Mouse (Mus musculus) heart, embryonic 14.5 days (tissue): ENCODE results near the gene Prkcb. TPM values are rescaled to one million over a fixed set of nuclear protein-coding genes. Genes with fewer than 3 reads are reported as not detected.

Source experiments
- ATAC-seq: fragments of 200-750 bp; cut with Nextera tagmentation; 2 replicates; pipeline ENCODE4 v1.8.0; 2017; ENCODE audit warnings: low read depth, moderate TSS enrichment; ENCODE audit not compliant: insufficient number of reproducible peaks, insufficient read depth, low FRiP score
- H3K27ac ChIP-seq, 2 experiments: fragments of 200-500 bp in 1 of 2; fragments of 300-500 bp in 1 of 2; sonication (generic) in 1 of 2; replicated peaks in 1 of 2; 2 replicates each; pipeline ENCODE4 v1.5.1; 2012 to 2014; ENCODE audit warnings: low read depth in 2 of 2, low read length in 2 of 2, control low read depth in 1 of 2, mild to moderate bottlenecking in 1 of 2, mixed read lengths in 1 of 2; ENCODE audit not compliant: control insufficient read depth in 1 of 2, insufficient read depth in 1 of 2
- H3K27me3 ChIP-seq: fragments of 300-500 bp; sonication (generic); 2 replicates; pipeline ENCODE4 v1.6.1; 2014; ENCODE audit warnings: mild to moderate bottlenecking, low read length, control low read depth; ENCODE audit not compliant: control insufficient read depth, insufficient read depth
- H3K36me3 ChIP-seq: fragments of 300-500 bp; sonication (generic); 2 replicates; pipeline ENCODE4 v1.6.1; 2014; ENCODE audit warnings: mild to moderate bottlenecking, control low read depth, low read length, mixed read lengths; ENCODE audit not compliant: control insufficient read depth, insufficient read depth
- H3K4me1 ChIP-seq, 2 experiments: fragments of 200-500 bp in 1 of 2; fragments of 300-500 bp in 1 of 2; sonication (generic) in 1 of 2; 2 replicates each; pipeline ENCODE4 v1.6.1; 2012 to 2014; ENCODE audit warnings: low read length in 2 of 2, control low read depth in 1 of 2, mixed read lengths in 1 of 2; ENCODE audit not compliant: control insufficient read depth in 2 of 2, insufficient read depth in 2 of 2
- H3K4me2 ChIP-seq: fragments of 300-500 bp; sonication (generic); 2 replicates; pipeline ENCODE4 v1.6.1; 2014; ENCODE audit warnings: mild to moderate bottlenecking, low read length
- H3K4me3 ChIP-seq, 2 experiments: fragments of 200-500 bp in 1 of 2; fragments of 300-500 bp in 1 of 2; sonication (generic) in 1 of 2; 2 replicates each; pipeline ENCODE4 v1.5.1; 2012 to 2014; ENCODE audit warnings: low read length in 2 of 2, mild to moderate bottlenecking in 2 of 2, control low read depth in 1 of 2, low read depth in 1 of 2, moderate library complexity in 1 of 2; ENCODE audit not compliant: control insufficient read depth in 1 of 2, insufficient read depth in 1 of 2
- H3K9ac ChIP-seq: fragments of 300-500 bp; sonication (generic); 2 replicates; pipeline ENCODE4 v1.6.1; 2014; ENCODE audit warnings: mild to moderate bottlenecking, low read length
- H3K9me3 ChIP-seq: fragments of 300-500 bp; sonication (generic); 2 replicates; pipeline ENCODE4 v1.6.1; 2016; ENCODE audit warnings: low read length, control low read depth; ENCODE audit not compliant: control insufficient read depth
- WGBS: fragments of 180-500 bp; shearing (Covaris S2); extraction: QIAGEN DNeasy Blood & Tissue Kit; methylation state at CpG from one replicate; pipeline ENCODE4 v1.1.7; 2014; 5-methylcytosine and 5-hydroxymethylcytosine counted together
- polyA plus RNA-seq: library from polyadenylated mRNA; unstranded; fragments of >200 nt; fragmentation: Nextera tagmentation; extraction: Ambion mirVana; gene quantifications from 2 replicates; pipeline ENCODE4 v1.2.1, GENCODE M21; 2014

The Prkcb gene
- polyA plus RNA-seq, 1 experiment from 2014 or later: 6.7 TPM

DNA sequence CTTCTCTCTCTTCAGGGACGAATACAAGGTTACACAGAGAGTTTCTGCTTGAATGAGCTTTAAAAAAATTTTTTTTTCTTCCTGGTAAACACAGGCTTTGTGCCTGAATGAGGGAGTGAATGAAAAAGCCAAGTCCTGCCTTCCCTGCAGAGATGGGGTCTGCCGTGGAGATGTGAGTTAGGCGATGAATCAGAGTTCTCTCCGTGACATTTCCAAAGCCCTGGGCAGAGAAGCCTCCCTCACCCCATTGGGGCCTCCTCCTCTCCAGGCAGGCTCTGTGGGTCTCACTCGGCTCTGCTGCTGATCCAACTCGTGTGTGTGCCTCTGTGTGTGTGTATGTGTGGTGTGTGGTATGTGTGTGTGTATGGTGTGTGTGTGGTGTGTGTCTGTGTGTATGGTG lies 101.1 kb downstream of the Prkcb start:
- no peak for ATAC-seq
- no peak overlapping the region for H3K4me3 ChIP-seq
- 43% methylated on average over 6 of the region's 6 CpGs for WGBS
- H3K4me2 ChIP-seq: no peak overlapping the region
- no peak overlapping the region for H3K27ac ChIP-seq
- no peaks in the 10 kb centered on the region for H3K36me3 ChIP-seq
- peaks cover 7 to 8% of the 10 kb centered on the region in 2 experiments; a peak in 2 of 4 replicates for H3K4me1 ChIP-seq
- no peaks in the 10 kb centered on the region for H3K27me3 ChIP-seq
- H3K9ac ChIP-seq: no peak overlapping the region
- no peaks in the 10 kb centered on the region for H3K9me3 ChIP-seq

DNA sequence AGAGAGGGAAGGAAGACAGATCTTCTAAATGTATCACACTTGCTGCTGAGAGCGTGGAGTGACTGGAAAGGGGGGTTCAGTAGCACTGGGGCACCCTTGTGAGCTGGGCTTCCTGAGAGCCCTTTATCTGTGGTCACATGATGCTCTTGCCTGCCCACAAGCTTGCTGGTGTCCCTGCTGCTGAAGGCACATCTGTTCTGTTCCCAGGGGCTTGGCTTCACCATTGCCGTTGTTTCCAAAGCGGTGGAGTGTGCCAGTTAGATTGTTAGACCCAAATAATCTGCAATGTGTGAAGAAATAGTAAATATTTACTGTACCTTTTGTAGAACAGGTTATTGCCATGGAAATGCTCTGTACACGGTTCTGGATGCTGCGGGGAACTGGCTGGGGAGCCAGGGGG lies 101.6 kb downstream of the Prkcb start:
- ATAC-seq: no peak

DNA sequence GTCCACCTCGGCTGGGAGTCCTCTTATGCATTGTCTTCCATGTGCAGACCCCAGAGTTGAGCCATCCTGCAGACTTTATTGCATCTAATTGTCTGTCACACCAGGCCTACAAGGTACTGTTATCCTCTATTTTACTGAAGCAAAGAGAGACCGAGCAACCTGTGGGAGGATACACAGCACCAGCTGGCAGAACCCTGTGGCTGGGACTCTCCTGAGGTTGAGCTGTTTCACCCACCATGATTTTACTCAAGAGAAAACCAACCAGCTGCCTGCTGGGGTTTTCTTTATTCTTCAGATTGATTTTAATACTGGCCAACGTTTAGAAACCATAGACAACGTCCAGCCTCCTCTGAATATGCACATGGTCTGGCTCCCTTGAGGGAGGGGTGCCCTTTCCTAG lies 102.1 kb downstream of the Prkcb start:
- Histone ChIP-seq H3K27me3 (no peaks in the 10 kb centered on the region), H3K9me3 (no peaks in the 10 kb centered on the region), H3K4me2 (no peak overlapping the region), H3K4me3 (no peak overlapping the region), H3K4me1 (peaks cover 7 to 8% of the 10 kb centered on the region in 2 experiments; a peak in 2 of 4 replicates), H3K27ac (no peak overlapping the region), H3K36me3 (no peaks in the 10 kb centered on the region), H3K9ac (no peak overlapping the region)
- WGBS: 66% methylated on average over 4 of the region's 4 CpGs
- no peak for ATAC-seq

More for the DNA sequence above, 101.6 kb downstream of the Prkcb start:
- H3K4me1 ChIP-seq: peaks cover 7 to 8% of the 10 kb centered on the region in 2 experiments; a peak in 2 of 4 replicates
- H3K4me3 ChIP-seq: no peak overlapping the region
- H3K4me2 ChIP-seq: no peak overlapping the region
- no peak overlapping the region for H3K9ac ChIP-seq
- no peaks in the 10 kb centered on the region for H3K9me3 ChIP-seq
- WGBS: 50% methylated on average over 5 of the region's 5 CpGs
- H3K36me3 ChIP-seq: no peaks in the 10 kb centered on the region
- H3K27ac ChIP-seq: no peak overlapping the region
- H3K27me3 ChIP-seq: no peaks in the 10 kb centered on the region

DNA sequence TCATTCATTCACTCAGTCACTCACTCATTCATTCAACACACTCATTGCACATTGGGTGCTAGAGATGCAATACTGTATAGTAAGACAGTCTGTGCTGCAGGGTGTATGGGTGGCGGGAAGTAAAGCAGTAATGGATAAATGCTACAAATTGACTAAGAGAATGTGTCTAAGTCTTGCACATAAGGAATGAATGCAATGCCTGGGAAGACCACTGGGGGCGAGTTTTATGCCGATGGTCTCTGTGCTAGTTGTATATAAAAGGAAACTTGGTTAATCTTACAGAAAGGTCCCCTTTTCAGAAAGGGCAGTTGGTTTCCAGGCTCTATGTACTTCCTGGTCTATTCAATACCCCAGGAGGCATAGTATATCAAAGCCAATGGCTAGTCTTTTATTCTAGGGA lies 102.8 kb downstream of the Prkcb start:
- no peaks in the 10 kb centered on the region for H3K36me3 ChIP-seq
- H3K9ac ChIP-seq: no peak overlapping the region
- H3K27ac ChIP-seq: no peak overlapping the region
- peaks cover 7 to 8% of the 10 kb centered on the region in 2 experiments; a peak in 2 of 4 replicates for H3K4me1 ChIP-seq
- no peaks in the 10 kb centered on the region for H3K9me3 ChIP-seq
- H3K4me2 ChIP-seq: no peak overlapping the region
- 70% methylated on average over 3 of the region's 3 CpGs for WGBS
- ATAC-seq: no peak
- no peak overlapping the region for H3K4me3 ChIP-seq
- H3K27me3 ChIP-seq: no peaks in the 10 kb centered on the region

DNA sequence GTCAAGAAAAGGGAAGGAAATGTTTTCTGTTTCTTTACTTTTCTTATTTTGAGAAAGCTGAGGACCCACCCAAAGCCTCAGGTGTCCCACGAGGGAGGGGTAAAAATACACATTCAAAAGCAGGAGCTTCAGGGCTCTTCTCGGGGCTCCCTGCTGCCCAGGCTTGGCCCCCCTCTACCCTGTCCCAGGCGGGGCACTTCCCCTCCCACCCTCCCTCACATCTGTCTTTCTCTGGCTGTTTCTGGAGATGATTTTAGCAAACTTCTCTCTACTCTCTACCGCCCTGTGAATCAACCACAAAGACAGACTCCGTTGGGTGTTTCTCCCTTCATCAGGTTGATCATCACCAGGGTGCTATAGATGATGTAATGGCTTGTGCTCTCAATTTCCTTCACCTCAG lies 105.4 kb downstream of the Prkcb start:
- no peaks in the 10 kb centered on the region for H3K9me3 ChIP-seq
- H3K36me3 ChIP-seq: no peaks in the 10 kb centered on the region
- 57% methylated on average over 5 of the region's 5 CpGs for WGBS
- no peak for ATAC-seq
- no peak overlapping the region for H3K9ac ChIP-seq
- H3K4me1 ChIP-seq: peaks cover 7 to 8% of the 10 kb centered on the region in 2 experiments; a peak in 2 of 4 replicates
- no peak overlapping the region for H3K4me3 ChIP-seq
- H3K4me2 ChIP-seq: no peak overlapping the region
- H3K27ac ChIP-seq: no peak overlapping the region
- no peaks in the 10 kb centered on the region for H3K27me3 ChIP-seq

DNA sequence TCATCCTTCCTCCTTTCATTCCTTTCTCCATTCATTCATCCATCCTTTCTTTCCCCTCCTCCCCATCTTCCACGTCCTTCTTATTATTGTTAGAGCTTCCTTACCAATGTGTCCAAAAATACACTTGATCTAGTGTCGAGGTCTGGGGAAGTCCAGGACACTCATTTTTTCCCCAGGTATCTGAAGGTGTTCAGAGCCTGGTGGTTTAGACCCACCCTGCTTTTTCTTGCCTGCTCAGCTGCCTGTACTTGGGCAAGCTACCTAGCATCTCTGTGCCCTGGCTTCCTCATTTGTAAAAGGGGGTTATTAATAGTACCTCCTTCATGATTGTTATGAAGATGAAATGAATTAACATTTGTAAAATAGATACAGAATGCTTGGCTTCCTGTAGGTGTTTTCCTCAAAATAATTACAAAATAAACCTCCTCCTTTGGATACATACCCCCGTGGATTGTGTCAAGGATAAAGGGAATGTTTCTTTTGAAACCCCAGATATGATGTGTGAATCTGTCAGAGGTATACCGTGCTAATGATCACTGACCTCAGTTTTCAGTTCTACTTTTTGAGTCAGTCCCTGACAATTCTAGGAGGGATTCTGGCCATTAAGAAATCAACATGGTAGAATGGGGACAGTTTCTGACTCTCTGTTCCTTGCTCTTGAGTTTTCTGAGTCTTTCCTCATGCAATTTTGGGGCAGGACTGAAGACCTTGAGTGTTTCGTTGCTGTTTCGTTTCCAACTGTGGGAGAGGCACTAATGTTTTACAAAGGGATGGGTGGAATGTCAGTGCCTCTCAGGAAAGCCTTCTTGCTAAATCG lies 106.8 kb downstream of the Prkcb start:
- WGBS: 62% methylated on average over 7 of the region's 7 CpGs
- Histone ChIP-seq H3K27ac (no peak overlapping the region), H3K4me1 (peaks cover 1 to 2% of the 10 kb centered on the region in 2 experiments; a peak in 2 of 4 replicates), H3K27me3 (no peaks in the 10 kb centered on the region), H3K4me3 (no peak overlapping the region), H3K4me2 (no peak overlapping the region), H3K36me3 (no peaks in the 10 kb centered on the region), H3K9me3 (no peaks in the 10 kb centered on the region), H3K9ac (no peak overlapping the region)
- ATAC-seq: no peak

DNA sequence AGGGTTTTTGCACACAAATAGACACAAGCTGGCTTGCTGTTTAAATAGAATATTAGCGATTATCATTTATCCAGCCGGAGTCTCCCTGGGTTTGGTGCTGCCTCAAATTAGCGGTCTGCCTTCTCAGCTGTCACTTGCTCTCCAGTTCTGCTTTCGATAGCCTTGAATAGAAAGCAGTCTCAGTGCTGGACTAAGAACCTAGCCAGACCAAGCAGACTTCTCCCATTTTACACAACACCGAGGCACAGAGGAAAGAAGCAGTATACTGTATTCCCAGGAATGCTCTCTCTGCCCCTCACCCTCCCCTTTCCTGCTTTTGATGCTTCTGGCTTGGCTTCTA lies 107.4 kb downstream of the Prkcb start:
- Histone ChIP-seq H3K27ac (no peak overlapping the region), H3K4me2 (no peak overlapping the region), H3K36me3 (no peaks in the 10 kb centered on the region), H3K4me1 (no peaks in the 10 kb centered on the region), H3K4me3 (no peak overlapping the region), H3K9ac (no peak overlapping the region), H3K27me3 (no peaks in the 10 kb centered on the region), H3K9me3 (no peaks in the 10 kb centered on the region)
- 78% methylated on average over 5 of the region's 5 CpGs for WGBS
- no peak for ATAC-seq

DNA sequence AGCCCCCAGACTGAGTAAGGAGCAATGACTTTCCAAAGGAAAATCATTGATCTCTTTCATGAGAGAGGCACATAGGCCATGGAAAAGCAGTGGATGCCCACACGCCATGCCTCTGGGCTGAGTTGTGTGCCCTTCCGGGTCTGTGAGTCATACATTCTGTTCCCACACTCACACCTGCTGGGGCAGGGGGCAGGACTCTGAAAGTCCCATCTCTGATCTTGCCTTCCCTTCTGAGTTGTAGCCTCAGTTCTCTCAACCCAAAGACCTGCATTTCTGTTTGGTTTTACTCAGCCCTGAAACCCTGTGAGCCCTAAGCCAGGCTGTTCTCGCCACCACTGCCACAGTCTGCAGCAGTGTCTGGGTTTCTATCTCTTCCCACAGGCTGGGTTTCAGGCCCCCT lies 109.1 kb downstream of the Prkcb start:
- Histone ChIP-seq H3K36me3 (no peaks in the 10 kb centered on the region), H3K27me3 (no peaks in the 10 kb centered on the region), H3K9ac (no peak overlapping the region), H3K4me1 (no peaks in the 10 kb centered on the region), H3K9me3 (no peaks in the 10 kb centered on the region), H3K27ac (no peak overlapping the region), H3K4me3 (no peak overlapping the region), H3K4me2 (no peak overlapping the region)
- ATAC-seq: no peak
- WGBS: 71% methylated on average over 3 of the region's 3 CpGs
